Mouse (Mus musculus) inflammation-experienced regulatory T-cells, adult 6 months (primary cell): ENCODE results near the gene Polr3h. TPM values are rescaled to one million over a fixed set of nuclear protein-coding genes. Genes with fewer than 3 reads are reported as not detected.

ENCODE experiments used
- ATAC-seq: one replicate; pipeline ENCODE4 v1.8.0; 2017
- polyA plus RNA-seq, 3 experiments: library from polyadenylated mRNA; unstranded; fragments of 100-300 nt; shearing (Covaris generic); gene quantifications; one replicate each; pipeline ENCODE4 v1.2.1; 2017

The Polr3h gene
- polyA plus RNA-seq, 3 experiments from 2014 or later, result 17.4 to 28.3 (median 22.6) TPM

GRCm38 (mm10) chr15:81840306-81840705 lies 85.7 kb downstream of the Polr3h start:
- no peak for ATAC-seq

- ATAC-seq, result no peak
These were observed 86.4 kb downstream of the Polr3h start for GRCm38 (mm10) chr15:81839634-81840033.

GRCm38 (mm10) chr15:81838554-81839235 lies 87.3 kb downstream of the Polr3h start:
- ATAC-seq, result no peak

Other genes starting within 250 kb of the Polr3h start
- gene Chadl, start 229.0 kb downstream of the Polr3h start, polyA plus RNA-seq, result 1 to 10 TPM; 1.0 to 2.6 (median 1.3) TPM
- gene Zc3h7b, start 181.2 kb downstream of the Polr3h start, polyA plus RNA-seq, result 1 to 10 TPM; 4.3 to 8.1 (median 5.7) TPM
- 10 to 100 TPM; 43.0 to 72.2 (median 45.8) TPM for gene Rangap1, start 180.7 kb downstream of the Polr3h start, polyA plus RNA-seq
- gene Tef, start 123.8 kb downstream of the Polr3h start, polyA plus RNA-seq, result 10 to 100 TPM in 1 of 3 experiments, 1 to 10 TPM in 2; 2.3 to 14.0 (median 8.8) TPM
- gene Tob2, start 67.4 kb downstream of the Polr3h start, polyA plus RNA-seq, result 10 to 100 TPM; 29.7 to 45.8 (median 34.0) TPM
- gene Phf5a, start 54.3 kb downstream of the Polr3h start, polyA plus RNA-seq, result 100 to 1,000 TPM in 1 of 3 experiments, 10 to 100 TPM in 2; 79.6 to 117 (median 95.2) TPM
- gene Aco2, start 53.9 kb downstream of the Polr3h start, polyA plus RNA-seq, result 100 to 1,000 TPM in 1 of 3 experiments, 10 to 100 TPM in 2; 83.2 to 115 (median 93.9) TPM
- not detected for gene Csdc2, start 10.5 kb upstream of the Polr3h start, polyA plus RNA-seq
- 10 to 100 TPM in 2 of 3 experiments, 1 to 10 TPM in 1; 9.3 to 33.3 (median 11.7) TPM for gene Pmm1, start 34.7 kb upstream of the Polr3h start, polyA plus RNA-seq
- gene 1700029P11Rik, start 54.3 kb upstream of the Polr3h start, polyA plus RNA-seq, result not detected
- gene Xrcc6, start 61.6 kb upstream of the Polr3h start, polyA plus RNA-seq, result 10 to 100 TPM; 54.3 to 56.7 (median 54.4) TPM
- 10 to 100 TPM in 2 of 3 experiments, 1 to 10 TPM in 1; 8.8 to 13.8 (median 12.5) TPM for gene Desi1, start 107.6 kb upstream of the Polr3h start, polyA plus RNA-seq
- 100 to 1,000 TPM; 178 to 210 (median 205) TPM for gene Snu13, start 121.4 kb upstream of the Polr3h start, polyA plus RNA-seq
- gene 4930407I10Rik, start 132.9 kb upstream of the Polr3h start, polyA plus RNA-seq, result not detected
- under 1 TPM in 1 of 3 experiments, not detected in 2; 0.12 TPM for gene Mei1, start 143.8 kb upstream of the Polr3h start, polyA plus RNA-seq
- gene Ccdc134, start 201.7 kb upstream of the Polr3h start, polyA plus RNA-seq, result 10 to 100 TPM; 19.9 to 26.0 (median 20.8) TPM
- 10 to 100 TPM; 28.4 to 42.6 (median 35.6) TPM for gene Srebf2, start 220.9 kb upstream of the Polr3h start, polyA plus RNA-seq